Mouse (Mus musculus) left cerebral cortex, postnatal 36 days (tissue): Measurements from ENCODE around the gene Znhit6. TPM values are rescaled to one million over a fixed set of nuclear protein-coding genes. Genes with fewer than 3 reads are reported as not detected.

Experiments
- DNase-seq, 2 experiments: peaks; one replicate each; pipeline ENCODE4 v3.0.0; 2021 to 2022; ENCODE audit warnings: low spot score in 2 of 2, mixed read lengths in 1 of 2
- intact Hi-C: fragments of 180-260 bp; cut with DNase I; formaldehyde crosslinking; loops from one replicate; pipeline ENCODE4 v1.15.1; 2025
- total RNA-seq, 2 experiments: library from RNA; stranded (reverse); gene quantifications; 2 replicates each; pipeline ENCODE4 v1.2.3; 2021

Gene Znhit6
- total RNA-seq, result 10 to 100 TPM; 13.8 to 17.4 TPM

DNA sequence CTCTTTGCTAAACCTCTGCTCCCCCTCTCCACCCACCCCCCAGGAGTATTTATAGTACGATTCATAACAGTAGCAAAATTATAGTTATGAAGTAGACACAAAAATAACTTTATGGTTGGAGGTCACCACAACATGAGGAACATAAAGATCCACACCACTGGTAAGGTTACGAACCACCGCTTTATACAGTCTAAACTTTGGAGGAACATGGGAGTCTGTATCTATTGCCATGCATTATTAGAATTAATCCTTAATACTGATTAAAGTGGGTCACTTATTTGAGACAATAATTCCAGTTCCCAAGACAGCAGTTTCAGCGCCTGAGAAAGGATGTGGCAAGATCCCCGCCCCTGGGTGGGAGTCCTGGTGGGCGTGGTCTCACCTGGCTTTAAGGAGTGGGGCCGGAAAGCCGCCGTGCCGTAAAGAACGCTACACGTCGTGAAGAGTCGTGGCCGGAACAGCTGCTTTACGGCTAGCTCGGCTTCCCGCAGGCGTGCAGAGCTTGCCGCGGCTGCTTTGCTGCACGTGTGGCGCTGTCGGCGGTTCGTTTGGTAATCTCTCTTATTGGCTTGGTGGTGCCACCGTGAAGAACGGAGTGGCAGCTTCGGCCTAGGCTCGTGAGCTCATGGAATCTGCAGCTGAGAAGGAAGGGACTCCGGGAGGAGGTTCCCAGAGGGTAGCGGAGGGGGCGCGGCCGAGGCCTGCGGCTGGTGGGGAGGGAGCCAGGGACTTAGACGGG is at the start of gene Znhit6:
Gene Znhit6, plus strand, starts transcription at position 463 of the 739 bp plus-strand sequence.
- intact Hi-C loops, result no loop called here

GRCm38 (mm10) chr3:145537870-145538269 is 38.1 kb upstream of the Znhit6 start:
- intact Hi-C loops, result no loop called here

More for the DNA sequence above, at the start of gene Znhit6:
- peak; percentile 95 for DNase-seq

DNA sequence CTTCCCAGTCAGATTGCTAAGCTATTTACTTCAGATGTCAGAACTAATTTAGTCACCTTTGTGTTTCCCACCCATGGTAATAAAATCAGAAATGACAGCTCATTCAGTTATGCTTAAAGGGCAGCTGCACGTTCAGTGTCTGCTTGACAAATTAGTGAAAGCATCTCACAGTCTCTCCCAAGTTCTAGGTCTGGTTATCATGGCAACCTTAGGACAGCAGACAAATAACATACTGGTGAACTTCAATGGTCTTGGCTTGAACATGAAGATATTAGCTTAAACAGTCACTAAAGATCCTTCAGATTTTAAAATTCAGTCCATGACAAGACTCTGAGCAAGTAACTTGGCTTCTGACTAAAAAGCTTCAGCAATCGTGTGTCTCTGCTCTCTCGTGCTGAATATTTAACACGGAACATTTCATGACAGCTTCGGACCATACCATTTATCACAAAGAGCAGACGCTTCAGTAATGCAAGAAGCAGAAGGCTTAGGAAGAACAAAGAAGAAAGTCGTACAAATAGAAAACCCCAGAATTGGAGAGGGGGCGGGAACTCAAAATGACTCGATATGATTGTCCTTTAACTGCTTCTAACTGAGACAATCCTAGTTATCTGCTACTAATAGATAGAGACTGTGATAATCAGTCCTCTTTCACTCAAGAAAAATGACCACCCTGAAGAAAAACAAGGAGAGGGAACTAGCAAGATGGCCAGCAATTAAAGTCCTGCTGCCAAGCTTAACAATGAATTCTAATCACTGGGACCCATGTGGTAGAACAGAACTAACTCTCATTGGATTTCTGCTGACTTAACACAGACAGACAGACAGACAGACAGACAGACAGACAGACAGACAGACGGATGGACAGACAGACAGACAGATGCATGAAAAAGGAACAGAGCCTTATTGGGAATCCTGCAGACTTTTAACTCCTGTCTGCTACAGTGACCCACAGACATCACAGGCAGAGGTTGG is 27.3 kb upstream of the Znhit6 start:
- no peak for DNase-seq
- intact Hi-C loops, result no loop called here

More at GRCm38 (mm10) chr3:145537870-145538269, 38.1 kb upstream of the Znhit6 start:
- DNase-seq, result no peak

DNA sequence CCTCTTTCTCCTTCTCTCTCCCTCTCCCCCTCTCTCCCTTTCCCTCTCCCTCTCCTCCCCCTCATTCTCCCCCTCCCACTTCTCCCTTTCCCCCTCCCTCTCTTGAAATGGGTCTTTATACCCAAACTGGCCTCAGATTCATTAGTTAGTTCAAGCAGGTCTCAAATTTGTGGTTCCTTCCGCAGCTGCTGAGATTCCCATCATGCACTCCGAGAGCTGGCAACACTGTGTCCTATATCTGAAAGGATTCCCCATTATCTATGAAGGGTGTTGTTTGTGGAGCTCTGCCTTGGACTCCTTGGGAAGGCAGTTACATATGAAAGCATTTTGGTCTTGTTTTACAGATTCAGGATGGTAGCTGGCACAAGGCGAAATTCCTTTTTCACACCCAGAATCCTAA is 25.8 kb upstream of the Znhit6 start:
- intact Hi-C loops, result no loop called here
- DNase-seq, result no peak

DNA sequence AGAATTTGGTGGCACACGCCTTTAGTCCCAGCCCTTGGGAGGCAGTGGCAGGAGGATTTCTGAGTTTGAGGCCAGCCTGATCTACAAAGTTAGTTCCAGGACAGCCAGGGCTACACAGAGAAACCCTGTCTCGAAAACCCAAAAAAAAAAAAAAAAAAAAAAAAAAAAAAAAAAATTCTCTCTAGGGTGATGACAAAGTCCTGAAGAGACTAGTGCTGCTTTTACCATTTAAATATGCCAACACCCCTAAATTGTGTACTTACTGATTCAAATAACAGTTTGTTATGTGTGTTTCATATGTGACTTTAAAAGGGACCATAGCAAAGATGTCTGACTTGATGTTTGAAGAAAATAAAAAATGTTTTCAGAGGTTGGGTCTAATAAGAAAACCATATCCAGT is 21.6 kb upstream of the Znhit6 start:
- intact Hi-C loops, result no loop called here
- no peak for DNase-seq

GRCm38 (mm10) chr3:145556206-145556605 is 19.8 kb upstream of the Znhit6 start:
- intact Hi-C loops, result no loop called here
- DNase-seq, result no peak

GRCm38 (mm10) chr3:145559675-145560074 is 16.3 kb upstream of the Znhit6 start:
- intact Hi-C loops, result no loop called here
- DNase-seq, result no peak

DNA sequence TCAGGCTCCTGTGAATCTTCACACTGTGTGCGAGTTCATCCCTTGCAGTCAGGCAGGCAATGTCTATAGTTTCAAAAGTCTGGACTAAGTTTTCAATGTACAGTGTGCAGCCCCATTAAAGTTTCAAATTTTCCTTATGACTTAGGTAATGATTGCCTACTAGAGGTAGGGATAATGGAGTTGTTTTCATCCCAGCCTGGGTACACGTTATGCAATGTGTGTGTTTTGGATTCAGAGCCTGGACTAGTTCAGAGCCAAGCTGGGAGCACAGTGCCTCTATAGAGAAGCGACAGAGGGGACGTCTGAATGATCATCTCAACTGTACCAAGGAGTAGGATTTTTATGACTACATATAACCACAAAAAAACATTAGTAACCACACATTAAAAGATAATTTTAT is 15.9 kb upstream of the Znhit6 start:
- no peak for DNase-seq
- intact Hi-C loops, result no loop called here

- intact Hi-C loops, result no loop called here
- DNase-seq, result no peak
Measured at GRCm38 (mm10) chr3:145574468-145574867, 1.5 kb upstream of the Znhit6 start.

- DNase-seq, result no peak
- intact Hi-C loops, result no loop called here
Measured at GRCm38 (mm10) chr3:145575340-145575739, 665 bp upstream of the Znhit6 start.

DNA sequence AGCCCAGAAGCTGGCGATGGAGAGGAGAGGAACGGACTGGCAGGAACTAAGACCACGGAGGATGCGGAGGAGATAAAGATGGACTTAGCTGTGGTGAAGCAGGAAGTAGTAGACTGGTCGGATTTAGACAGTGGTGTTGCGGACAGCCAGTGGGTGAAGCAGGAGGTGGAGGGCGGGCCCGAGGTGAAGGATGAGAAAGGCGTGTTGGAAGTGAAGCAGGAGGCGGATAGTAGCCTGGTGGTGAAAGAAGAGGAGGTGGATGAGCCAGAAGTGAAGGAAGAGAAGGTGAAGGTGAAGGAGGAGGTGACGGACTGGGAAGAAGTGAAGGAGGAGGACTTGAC is 447 bp downstream of the Znhit6 start:
- DNase-seq, result no peak
- intact Hi-C loops, result no loop called here

- intact Hi-C loops, result no loop called here
- DNase-seq, result no peak
Measured at GRCm38 (mm10) chr3:145576876-145577275, 871 bp downstream of the Znhit6 start.

DNA sequence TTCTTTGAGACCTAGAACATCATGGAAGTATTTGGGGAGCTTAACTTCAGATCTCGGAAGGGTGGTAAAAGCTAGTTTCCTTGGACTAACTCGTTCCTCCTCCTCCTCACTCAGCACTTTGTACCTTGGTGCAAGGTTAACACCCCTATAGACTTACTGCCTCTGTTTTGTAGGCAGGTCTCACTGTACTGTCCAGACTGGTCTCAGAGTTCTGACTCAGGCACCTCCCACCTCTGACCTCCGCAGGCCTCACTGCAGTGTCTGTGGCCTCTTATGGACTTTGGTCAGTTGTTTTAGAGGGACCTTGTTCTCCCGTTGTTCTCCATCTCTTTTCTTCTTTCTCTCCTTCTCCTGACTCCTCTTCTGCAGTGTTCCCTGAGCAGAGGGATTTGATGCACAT is 7.0 kb downstream of the Znhit6 start:
- intact Hi-C loops, result loop anchor here (1.0 kb wide), 1 partner anchor 322 kb away; no protein-coding TSS in a partner anchor
- no peak for DNase-seq

- no peak for DNase-seq
- intact Hi-C loops, result loop anchor here (1.0 kb wide), 1 partner anchor 322 kb away; no protein-coding TSS in a partner anchor
Measured at GRCm38 (mm10) chr3:145583522-145584200, 7.7 kb downstream of the Znhit6 start.

GRCm38 (mm10) chr3:145590562-145590961 is 14.6 kb downstream of the Znhit6 start:
- no peak for DNase-seq
- intact Hi-C loops, result no loop called here

DNA sequence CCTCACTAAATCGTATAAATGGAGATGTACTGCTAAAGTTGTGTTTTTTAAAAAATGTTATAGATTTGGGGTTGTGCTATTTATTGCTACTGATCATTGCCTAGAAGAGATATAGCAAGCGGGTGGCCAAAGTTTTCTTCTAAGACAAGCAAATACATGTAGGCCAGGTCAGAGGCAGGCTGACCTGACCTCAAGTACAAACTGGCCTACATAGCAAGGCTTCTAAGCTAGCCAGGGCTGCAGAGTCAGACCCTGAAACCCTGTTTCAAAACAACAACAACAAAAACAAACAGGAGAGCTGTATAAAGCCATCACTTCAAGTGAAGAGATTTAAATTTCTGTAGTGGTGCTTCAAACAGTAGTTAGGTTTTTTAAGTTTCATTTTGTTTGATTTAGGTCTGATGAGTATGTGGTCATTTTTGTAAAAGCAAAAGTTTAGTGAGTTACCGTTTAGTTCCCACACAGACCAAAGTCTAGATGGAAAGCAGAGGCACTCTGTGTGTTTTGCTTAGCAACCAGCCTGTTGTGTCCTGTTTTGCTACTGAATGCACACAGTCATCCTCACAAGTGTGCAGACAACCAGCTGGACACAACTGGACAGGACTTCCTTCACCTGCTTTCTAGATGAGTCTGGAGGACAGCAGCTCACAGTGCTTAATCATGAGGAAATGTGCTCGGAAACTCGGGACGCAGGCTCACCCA is 16.0 kb downstream of the Znhit6 start:
- no peak for DNase-seq
- intact Hi-C loops, result no loop called here

GRCm38 (mm10) chr3:145595354-145595753 is 19.3 kb downstream of the Znhit6 start:
- no peak for DNase-seq
- intact Hi-C loops, result no loop called here

GRCm38 (mm10) chr3:145599059-145599458 is 23.1 kb downstream of the Znhit6 start:
- DNase-seq, result no peak
- intact Hi-C loops, result no loop called here

- DNase-seq, result no peak
- intact Hi-C loops, result no loop called here
Measured at GRCm38 (mm10) chr3:145600801-145601200, 24.8 kb downstream of the Znhit6 start.
